Mouse (Mus musculus) G1E-ER4 (cell line): ENCODE results near the gene 1700008O03Rik. TPM values are rescaled to one million over a fixed set of nuclear protein-coding genes. Genes with fewer than 3 reads are reported as not detected.

Experiments
- GATA1 ChIP-seq: IDR thresholded peaks from one replicate; pipeline ENCODE4 v1.8.0; 2012; ENCODE audit warnings: low read length, inconsistent platforms
- polyA plus RNA-seq: library from polyadenylated mRNA; stranded (reverse); fragments of >175 nt; gene quantifications from 2 replicates; pipeline ENCODE4 v1.2.3, GENCODE M21; 2012

1700008O03Rik gene
- polyA plus RNA-seq, 1 experiment: 0.64 TPM

DNA sequence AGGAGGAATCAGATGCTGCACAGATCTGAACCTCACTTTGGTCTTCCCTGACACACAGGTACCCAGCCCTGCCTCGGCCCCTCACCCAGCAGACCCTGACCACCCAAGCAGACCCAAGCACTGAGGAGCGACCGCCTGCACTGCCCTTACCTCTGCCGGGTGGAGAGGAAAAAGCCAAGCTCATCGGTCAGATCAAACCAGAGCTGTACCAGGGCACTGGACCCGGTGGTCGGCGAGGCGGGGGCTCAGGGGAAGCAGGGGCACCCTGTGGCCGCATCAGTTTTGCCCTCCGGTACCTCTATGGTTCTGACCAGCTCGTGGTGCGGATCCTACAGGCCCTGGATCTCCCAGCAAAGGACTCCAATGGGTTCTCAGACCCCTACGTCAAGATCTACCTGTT is 6.7 kb upstream of the 1700008O03Rik start:
- TF ChIP-seq GATA1: no peak

DNA sequence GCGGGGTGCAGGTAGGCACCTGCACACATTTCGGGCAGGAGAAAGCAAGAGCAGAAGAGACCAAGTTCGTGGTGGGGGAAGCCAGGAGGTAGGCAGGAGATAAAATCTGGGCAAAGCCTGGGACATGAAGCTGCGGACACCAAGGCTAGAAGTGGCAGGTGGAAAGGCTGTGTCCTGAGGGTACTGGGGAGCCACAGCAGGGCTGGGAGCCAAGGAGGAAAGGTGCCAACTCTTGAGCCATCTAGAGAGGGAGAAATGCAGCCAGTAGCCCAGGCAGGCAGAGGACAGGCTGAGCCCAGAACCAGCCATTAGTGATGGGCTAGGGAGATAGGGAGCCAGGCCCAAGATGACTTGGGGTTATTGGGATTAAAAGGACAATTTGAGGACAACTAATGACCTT is 6.2 kb upstream of the 1700008O03Rik start:
- TF ChIP-seq GATA1: no peak

DNA sequence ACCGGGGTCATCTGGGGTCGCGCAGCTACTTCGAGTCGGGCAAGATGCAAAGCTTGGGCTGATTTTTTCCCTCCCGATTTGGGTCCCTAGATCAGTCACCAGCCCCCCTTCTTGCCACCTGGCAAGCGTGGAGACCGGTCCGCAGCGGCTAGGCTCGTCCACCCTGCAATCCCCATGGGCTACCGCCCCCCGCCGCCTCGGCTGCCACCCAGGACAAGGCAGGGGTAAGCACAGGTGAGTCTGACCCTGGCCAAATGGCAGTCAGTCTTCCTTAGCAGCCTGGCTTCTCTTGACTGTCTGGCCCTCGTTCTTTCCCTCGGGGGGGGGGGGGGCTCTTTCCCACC is 932 bp downstream of the 1700008O03Rik start:
- no peak for TF ChIP-seq GATA1

DNA sequence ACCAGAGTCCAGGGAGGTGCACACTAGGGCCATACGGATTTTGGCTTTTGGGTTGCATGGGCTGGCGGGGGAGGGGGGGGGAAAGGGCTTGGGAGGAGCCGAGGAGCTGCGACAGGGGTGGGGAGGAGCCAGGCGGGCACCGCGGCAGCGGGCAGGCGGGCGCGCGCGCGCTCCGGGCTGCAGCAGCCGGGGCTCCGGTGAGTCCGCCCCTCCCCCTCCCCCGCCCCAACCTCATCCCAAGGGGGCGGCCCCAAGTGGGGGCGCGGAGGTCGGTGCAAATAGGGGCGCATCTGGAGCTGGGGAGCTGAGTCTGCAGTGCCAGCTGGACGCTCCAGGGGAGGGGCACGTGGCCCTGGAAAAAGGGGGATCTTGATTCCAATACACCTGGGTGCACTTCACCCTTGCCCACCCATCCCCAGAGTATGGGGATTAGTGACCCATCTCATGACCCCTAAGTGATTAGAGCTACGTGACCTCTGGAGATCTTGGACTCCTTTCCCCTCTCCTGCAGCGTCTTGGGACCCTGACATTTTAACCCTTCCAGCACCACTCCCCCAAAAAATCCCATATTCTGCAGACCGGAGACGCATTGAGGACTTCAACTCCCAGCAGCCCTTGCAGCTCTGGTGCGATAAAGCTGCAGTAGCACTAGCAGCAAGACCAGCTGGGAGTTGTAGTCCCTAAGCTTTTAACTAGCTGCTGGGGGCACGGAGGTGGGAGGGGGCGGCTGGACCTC is 1.5 kb downstream of the 1700008O03Rik start, which contains the start of gene Syt3:
Syt3 (plus strand) TSS at position 123 of the 736 bp plus-strand sequence.
- no peak for TF ChIP-seq GATA1

DNA sequence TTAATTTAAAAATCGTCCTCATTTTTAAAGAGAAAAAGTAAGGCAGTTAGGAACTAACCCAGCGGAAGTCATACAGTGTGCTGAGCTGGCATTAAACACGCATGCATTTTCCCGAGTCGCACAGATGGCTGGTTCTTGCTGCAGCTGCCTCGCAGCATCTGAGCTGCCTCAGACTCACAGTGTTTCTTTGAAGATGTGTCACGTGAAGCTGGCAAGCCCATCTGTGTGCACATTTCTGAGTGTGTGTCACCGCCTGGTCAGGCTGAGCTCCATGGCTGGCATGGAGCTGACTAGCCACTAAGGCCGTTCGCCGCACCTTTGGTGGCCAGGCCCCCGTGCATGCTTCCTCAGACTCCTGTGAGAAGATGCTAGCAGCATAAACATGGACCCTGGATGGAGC is 3.1 kb downstream of the 1700008O03Rik start:
- no peak for TF ChIP-seq GATA1

DNA sequence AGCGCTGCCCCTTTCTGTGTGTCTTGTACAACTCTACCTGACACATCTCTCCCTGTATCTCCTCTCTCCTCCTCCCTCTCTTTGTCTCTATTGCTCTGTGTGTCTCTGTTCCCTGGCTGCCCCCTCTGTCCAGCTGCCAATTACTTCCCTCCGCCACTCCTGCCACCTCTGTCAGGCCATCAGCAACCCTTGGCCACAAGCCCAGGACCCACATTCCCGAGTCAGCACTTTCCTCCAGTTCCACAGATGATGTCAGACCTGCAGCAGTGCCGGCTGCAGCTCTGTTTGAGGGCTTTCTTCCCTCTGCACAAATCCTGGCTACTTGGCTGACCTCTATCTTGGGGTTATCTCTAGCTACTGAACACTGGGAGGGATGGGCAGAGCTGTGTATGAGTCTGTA is 7.3 kb downstream of the 1700008O03Rik start:
- no peak for TF ChIP-seq GATA1

DNA sequence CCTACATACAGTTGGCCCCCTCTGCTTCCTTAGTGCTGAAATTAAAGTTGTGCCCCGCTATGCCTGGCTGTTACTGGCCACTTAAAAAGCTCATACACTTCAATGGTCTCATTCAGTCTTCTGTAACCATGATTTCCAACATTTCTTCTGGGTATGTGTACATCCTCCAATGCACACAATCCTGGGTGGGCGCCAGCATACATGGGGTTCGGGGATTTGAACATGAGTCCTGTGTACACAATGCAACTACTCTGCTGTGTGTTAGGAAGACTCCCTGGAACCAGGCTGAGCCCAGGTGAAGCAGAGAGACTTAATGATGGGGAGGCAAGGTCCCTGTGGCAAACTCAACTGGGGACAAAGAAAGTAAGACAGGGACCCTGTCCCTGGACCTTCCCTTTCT is 9.8 kb downstream of the 1700008O03Rik start:
- TF ChIP-seq GATA1: no peak

DNA sequence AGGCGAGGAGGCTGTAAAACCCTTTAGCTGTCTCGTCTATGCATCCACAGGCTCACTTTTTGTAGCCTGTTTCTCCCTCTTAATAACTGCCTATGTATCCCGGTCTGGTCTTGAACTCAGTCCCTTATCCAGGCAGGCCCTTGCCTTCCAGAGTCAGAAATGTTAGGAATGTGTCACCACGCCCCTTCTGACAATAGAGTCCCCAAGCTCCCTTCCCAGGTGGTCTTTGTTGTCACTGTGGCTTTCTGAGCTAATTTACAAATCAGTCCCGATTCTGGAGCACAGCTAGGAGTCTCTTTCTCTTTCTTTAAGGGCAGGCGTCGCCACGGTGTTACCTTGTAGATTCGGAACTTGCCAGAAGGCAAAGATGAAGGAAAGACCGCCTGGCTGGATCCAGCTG is 10.4 kb downstream of the 1700008O03Rik start:
- TF ChIP-seq GATA1: no peak

DNA sequence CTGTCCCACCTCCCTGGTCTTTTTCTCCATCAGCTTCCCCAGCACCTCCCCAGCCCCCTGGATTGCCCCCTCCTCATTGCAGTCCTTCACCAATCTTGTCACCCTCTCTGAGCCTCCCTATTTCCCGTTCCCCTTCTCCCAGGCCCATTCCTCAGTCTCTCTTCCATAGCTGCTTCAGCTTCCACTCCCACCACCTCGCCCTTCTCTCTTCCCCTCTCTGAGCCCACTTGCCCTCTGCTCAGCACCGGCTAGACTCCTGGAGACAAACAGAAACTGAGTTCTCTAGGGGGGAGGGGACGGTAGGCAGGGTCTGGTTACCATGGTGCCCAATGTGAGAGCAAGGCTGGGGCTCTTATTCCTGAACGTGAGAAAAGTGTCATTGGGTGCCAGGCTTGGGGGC is 10.9 kb downstream of the 1700008O03Rik start:
- no peak for TF ChIP-seq GATA1

DNA sequence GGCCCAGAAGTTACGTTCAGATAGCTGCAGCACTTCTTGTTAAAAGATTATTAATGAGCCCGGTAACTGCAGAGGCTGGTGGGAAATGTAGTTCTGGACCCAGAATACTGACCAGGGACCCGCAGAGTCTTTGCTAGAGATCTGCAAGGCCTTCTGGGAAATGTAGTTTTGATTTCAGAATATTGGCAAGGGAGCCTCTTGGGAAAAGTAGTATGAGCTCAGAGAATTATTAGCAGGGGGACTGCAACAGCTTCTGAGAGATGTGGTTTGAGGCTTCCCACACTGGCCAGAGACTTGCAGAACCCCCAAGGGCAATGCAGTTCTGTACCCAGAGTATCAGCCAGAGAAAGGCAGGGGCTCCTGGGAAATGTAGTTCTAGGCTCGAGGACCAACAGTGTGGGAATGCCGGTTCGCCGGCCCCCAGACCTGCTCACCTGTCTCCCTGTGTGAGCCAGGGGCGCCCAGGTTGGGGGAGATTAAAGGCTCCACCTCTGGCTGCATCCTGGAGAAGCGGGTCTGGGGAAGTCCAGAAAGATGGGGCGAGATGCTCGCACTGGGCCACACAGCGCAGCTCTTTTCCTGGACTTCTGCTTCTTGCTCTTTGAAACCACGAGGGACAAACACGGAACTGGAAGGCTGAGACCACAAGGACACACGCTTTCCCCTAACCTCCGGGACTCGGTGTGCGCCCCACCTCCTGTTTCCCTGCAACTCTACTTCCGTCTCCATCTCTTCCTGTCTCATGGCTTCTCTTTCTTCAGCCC is 11.5 kb downstream of the 1700008O03Rik start:
- TF ChIP-seq GATA1: no peak

DNA sequence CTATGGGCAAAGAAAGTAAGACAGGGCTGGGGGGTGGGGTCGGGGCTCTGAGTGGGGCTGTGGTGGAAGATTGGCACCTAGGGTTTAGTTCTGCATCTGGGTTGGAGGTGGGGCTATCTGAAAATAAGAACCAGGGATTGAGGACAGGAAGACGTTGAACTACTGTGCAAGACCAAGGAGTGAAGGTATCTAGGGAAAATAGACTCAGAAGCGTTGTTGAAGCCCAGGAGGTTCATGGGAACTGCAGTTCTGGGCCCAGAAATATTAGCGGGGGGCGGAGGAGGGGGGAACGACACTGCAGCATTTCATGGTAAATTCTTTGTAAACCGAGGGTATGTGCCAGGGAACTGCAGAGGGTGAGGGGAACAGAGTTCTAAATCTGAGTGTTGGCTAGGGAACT is 12.2 kb downstream of the 1700008O03Rik start:
- no peak for TF ChIP-seq GATA1

DNA sequence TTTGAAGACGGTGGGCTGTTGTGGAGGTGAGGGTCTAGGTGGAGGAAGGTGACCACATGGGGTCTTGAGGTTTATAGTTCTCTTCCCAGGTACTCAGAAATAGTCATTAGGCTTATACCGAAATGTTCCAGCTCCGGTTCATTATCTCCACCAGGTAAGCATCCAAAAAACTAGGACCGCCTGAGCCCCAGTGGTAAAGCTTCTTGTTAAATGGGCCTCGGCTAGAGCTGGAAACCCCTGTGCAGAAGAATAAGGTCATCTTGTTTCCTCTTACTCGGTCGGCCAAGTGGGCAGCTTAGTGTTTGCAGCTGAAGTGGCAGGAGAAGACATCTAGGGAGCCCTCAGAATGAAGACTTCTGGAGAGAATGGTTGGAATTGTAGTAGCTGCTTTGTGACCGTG is 12.9 kb downstream of the 1700008O03Rik start:
- no peak for TF ChIP-seq GATA1

DNA sequence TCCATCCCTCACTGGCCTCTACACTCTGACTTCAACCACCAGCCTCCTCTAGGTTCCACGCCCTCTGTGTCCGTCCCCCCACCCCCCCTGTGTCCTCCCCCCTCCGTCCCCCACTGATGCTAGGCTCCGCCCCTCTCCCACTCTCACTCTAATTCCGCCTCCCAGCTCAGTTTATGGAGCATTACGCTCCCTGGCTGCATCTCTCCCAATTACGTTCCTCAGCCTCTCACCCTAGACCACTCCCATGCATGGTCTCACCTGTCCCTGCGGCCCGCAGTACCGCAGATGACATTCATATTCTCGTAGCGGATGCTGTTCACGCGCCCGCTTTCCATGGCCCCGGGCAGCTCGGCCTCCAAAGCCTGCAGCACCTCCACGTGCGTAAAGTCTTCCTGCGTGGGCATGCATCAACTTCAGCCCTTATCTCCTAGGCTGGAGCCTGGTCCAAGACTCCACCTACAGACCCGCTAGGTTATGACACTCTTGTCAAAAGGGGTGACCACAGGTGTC is 24.8 kb downstream of the 1700008O03Rik start:
- no peak for TF ChIP-seq GATA1

DNA sequence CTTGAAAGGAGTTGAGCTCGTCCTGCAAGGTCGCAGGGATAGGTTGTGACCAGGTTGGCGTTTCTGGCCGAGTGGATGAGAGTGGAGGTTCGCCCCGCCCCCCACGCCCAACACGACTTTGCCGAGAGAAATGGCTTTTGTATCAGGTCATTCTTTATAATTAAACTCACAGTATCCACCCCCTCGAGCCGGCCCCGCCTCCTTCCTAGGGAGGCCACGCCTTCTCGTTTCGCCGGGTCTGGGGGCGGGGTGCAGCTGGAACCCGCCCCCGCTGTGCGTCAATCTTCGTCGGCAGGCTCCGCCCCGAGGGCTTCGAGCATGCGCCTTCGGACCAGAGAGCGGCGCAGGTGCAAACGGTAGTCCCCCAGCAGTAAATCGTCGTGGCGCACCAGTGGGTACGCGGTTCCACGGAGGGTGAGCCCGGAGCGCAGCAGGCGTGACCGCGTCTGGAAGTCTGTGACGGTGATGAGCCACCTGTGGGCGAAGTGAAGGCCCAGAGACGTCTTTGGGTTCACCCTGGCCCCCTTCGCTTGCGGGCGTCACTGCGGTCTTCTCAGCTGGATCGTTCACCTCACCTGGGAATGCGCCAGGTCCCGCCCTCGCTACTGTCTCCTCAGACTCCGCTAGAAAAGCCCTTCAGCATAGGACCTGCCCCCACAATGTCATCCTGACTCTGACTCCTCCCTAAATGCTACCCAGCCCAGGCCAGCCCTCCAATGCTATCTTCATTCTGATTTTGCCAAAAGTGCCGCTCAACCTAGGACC is 25.5 kb downstream of the 1700008O03Rik start:
- no peak for TF ChIP-seq GATA1

DNA sequence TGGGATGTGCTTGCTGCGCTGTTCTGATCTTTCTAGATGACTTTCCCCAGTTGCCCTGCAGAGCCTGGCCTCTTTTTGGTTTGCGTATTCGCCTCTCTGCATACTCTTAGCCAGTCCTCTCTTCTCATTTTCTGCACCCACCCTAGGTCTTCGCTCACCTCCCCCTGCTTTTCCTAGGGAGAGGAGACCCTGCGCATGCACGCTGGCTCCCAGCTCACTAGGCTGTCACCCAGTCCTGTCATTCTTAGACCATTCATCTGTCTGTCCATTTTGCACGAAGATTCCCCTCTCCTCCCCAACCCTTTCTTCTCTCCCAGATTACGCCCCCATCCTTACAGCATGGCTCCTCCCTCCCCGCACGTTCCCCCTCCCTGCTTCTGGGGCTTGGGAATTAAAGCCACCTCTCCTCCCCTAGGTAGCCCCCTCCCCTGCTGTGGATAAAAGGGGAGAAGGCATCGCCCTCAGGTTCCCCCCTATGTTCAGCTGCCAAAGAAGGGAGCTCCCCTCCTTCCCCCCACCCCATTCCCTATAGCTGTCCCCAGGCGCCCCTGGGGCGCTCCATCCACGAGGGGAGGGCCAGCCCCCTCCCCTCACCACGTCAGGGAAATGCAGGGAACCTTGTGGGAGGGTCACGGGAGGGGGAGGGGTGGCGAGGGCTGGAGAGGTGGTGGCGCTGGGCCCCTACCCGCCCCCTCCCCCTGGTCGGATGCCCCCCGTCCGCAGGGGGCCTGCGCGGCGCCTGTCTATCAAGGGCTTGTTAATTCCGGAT is 26.6 kb downstream of the 1700008O03Rik start:
- no peak for TF ChIP-seq GATA1
